Mouse (Mus musculus) erythroid progenitor cell, adult 5-6 weeks (primary cell): ENCODE measurements around the gene Vmn2r69. TPM values are rescaled to one million over a fixed set of nuclear protein-coding genes. Genes with fewer than 3 reads are reported as not detected.

Experiments used
- ATAC-seq: replicated peaks from 2 replicates; pipeline ENCODE4 v1.8.0; 2016; ENCODE audit warnings: moderate number of reproducible peaks, mild to moderate bottlenecking, moderate TSS enrichment, inconsistent platforms; ENCODE audit not compliant: poor library complexity, low FRiP score, severe bottlenecking
- total RNA-seq, 2 experiments: library from RNA; stranded (forward) in 1 of 2; stranded (reverse) in 1 of 2; fragments of 150-400 nt in 1 of 2; fragments of 186-747, 209-891 nt in 1 of 2; gene quantifications; 2 replicates each; pipeline versions ENCODE4 v1.2.3 to v1.2.4; 2015 to 2017; ENCODE audit warnings: low replicate concordance in 2 of 2

The Vmn2r69 gene
- total RNA-seq (2015; ENCODE audit: low replicate concordance) (not detected in 2 replicates), total RNA-seq (2017; ENCODE audit: low replicate concordance) (not detected in 2 replicates)

DNA sequence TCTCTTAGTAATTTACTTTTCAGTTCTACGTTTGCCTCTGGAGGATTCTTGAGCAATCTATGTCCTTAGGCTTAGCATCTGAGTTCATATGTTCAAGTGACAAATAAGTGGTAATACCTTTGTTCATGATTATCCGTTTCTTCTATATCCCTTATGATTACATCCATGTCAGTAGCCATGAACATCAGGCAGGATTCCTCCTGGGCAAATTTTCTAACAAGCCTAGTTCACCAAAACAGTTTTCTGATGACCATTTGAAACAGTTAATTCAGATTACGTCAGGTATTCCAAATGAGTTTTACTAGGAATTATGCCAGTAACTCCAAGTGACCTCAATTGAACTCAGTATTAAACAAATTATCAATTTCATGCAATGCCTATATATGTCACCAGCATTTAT is at the start of gene Vmn2r69:
Vmn2r69 (minus strand) TSS at position 101 of the 400 bp plus-strand sequence.
- ATAC-seq = no peak

Other genes with a start within 250 kb of the Vmn2r69 start
- gene Vmn2r68, start 178.1 kb downstream of the Vmn2r69 start, total RNA-seq (2015; ENCODE audit: low replicate concordance) = not detected in 2 replicates
- gene Vmn2r68, start 178.1 kb downstream of the Vmn2r69 start, total RNA-seq (2017; ENCODE audit: low replicate concordance) = not detected in 2 replicates
- not detected in 2 replicates for gene Vmn2r71, start 147.2 kb upstream of the Vmn2r69 start, total RNA-seq (2015; ENCODE audit: low replicate concordance)
- gene Vmn2r71, start 147.2 kb upstream of the Vmn2r69 start, total RNA-seq (2017; ENCODE audit: low replicate concordance) = not detected in 2 replicates
- not detected in 2 replicates for gene Vmn2r70, start 153.3 kb upstream of the Vmn2r69 start, total RNA-seq (2015; ENCODE audit: low replicate concordance)
- gene Vmn2r70, start 153.3 kb upstream of the Vmn2r69 start, total RNA-seq (2017; ENCODE audit: low replicate concordance) = not detected in 2 replicates